Mouse (Mus musculus) erythroblast, embryonic 14.5 days (primary cell): ENCODE data around the gene Ttyh1. TPM values are rescaled to one million over a fixed set of nuclear protein-coding genes. Genes with fewer than 3 reads are reported as not detected.

Experiments used
- H3K27me3 ChIP-seq: 2 replicates; pipeline ENCODE4 v1.6.1; 2012; ENCODE audit warnings: inconsistent platforms; ENCODE audit not compliant: control insufficient read depth
- H3K36me3 ChIP-seq: 2 replicates; pipeline ENCODE4 v1.6.1; 2012; ENCODE audit warnings: mild to moderate bottlenecking, inconsistent platforms; ENCODE audit not compliant: control insufficient read depth
- H3K4me1 ChIP-seq: 2 replicates; pipeline ENCODE4 v1.6.1; 2012; ENCODE audit warnings: inconsistent platforms; ENCODE audit not compliant: control insufficient read depth
- H3K4me3 ChIP-seq: replicated peaks from 2 replicates; pipeline ENCODE3; 2012; ENCODE audit warnings: moderate library complexity, mild to moderate bottlenecking, inconsistent platforms
- H3K9me3 ChIP-seq: 2 replicates; pipeline ENCODE4 v1.6.1; 2012; ENCODE audit warnings: low read length, inconsistent platforms, mixed read lengths; ENCODE audit not compliant: control insufficient read depth
- GATA1 ChIP-seq: IDR thresholded peaks from 2 replicates; pipeline ENCODE4 v1.6.1; 2012; ENCODE audit warnings: low read length, inconsistent platforms, mixed read lengths
- TAL1 ChIP-seq: IDR thresholded peaks from 3 replicates; pipeline ENCODE4 v1.6.1; 2012; ENCODE audit warnings: low read length, inconsistent platforms, mixed read lengths
- polyA plus RNA-seq: library from polyadenylated mRNA; stranded (reverse); fragments of >175 nt; gene quantifications from 2 replicates; pipeline ENCODE4 v1.2.3, GENCODE M21; 2012

Gene Ttyh1
- polyA plus RNA-seq, 1 experiment: not detected

DNA sequence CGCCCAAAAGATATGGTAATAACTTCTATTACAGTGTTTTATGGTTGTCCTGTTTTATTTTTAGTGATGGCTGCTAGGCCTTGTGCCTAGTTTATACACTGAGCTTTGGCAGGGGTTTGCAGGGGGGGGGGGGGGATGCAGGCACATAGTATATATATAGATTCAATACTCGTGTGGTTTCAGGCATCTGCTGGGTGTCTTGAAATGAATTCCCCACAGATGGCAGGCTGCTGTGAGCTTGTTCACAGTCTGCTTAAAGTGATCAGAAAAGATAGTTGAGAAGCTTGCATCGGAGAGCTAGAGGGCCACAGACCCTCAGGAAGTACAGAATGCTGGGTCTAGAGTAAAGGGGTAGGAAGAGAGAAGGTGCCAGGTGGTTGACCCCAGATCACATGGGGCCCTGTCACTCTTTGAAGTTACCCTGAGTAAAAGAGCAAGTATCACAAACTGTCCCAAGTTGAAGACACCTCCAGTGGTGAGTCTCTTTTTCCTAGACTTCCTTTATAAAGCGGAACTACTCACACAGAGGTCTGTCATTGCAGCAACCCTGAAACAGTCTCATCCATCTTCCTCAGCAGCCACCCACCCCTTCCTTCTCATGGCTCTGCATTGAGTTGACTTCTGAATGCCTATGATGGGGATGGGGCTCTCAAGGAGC is 31.8 kb upstream of the Ttyh1 start:
- H3K9me3 ChIP-seq: no peaks in the 10 kb centered on the region
- no peaks in the 10 kb centered on the region for H3K27me3 ChIP-seq
- no peaks in the 10 kb centered on the region for H3K36me3 ChIP-seq
- TF ChIP-seq TAL1 (no peak), GATA1 (no peak)
- H3K4me3 ChIP-seq: no peak overlapping the region
- H3K4me1 ChIP-seq: peaks cover 14% of the 10 kb centered on the region

DNA sequence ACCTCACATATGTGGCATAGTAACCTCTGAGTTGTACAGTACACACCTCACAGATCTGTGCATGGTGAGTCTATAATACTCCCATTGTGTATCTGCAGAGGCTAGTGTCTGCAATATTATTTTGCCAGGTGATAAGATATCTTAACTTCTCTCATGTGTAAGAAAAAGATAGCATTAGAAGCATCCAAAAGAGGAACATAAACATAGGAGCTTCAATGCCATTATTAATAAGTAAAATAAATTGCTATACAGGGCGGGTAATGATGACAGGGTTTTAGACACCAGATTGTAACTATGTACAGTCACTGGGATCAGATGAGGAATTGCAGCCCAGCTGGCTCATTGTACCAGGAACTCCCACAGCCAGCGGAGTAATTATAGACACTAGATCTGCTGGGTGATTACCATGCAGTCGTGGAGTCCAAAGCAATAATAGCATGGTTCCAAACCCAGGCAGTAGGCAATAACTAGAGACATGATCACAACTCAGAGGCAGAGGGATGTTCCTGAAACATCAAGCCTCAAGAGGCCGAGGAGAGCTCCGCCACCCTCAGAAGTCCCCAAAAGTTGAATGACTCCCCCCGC is 31.2 kb upstream of the Ttyh1 start:
- H3K36me3 ChIP-seq: no peaks in the 10 kb centered on the region
- no peak overlapping the region for H3K4me3 ChIP-seq
- H3K4me1 ChIP-seq: peaks cover 14% of the 10 kb centered on the region
- no peaks in the 10 kb centered on the region for H3K27me3 ChIP-seq
- TF ChIP-seq GATA1 (no peak), TAL1 (no peak)
- no peaks in the 10 kb centered on the region for H3K9me3 ChIP-seq

DNA sequence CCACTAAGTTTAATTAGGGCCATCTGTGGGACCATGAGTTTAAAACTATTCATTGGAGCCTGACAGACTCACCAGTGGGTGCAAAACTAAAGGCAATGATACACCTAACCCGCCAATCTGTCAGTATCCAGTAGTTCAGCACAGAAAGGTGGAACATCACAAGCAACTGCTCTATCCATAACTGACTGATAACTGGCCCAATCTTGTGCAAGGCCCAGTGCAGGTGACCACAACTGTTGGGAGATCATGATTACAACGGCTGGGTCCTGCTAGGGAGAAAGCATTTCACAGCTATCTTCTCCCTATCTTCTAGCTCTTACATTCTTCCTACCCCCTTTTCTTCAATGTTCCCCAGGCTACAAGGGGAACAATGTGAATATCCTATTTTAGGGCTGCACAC is 30.5 kb upstream of the Ttyh1 start:
- H3K27me3 ChIP-seq: no peaks in the 10 kb centered on the region
- H3K9me3 ChIP-seq: no peaks in the 10 kb centered on the region
- peaks cover 14% of the 10 kb centered on the region for H3K4me1 ChIP-seq
- TF ChIP-seq TAL1 (no peak), GATA1 (no peak)
- H3K36me3 ChIP-seq: no peaks in the 10 kb centered on the region
- H3K4me3 ChIP-seq: no peak overlapping the region

DNA sequence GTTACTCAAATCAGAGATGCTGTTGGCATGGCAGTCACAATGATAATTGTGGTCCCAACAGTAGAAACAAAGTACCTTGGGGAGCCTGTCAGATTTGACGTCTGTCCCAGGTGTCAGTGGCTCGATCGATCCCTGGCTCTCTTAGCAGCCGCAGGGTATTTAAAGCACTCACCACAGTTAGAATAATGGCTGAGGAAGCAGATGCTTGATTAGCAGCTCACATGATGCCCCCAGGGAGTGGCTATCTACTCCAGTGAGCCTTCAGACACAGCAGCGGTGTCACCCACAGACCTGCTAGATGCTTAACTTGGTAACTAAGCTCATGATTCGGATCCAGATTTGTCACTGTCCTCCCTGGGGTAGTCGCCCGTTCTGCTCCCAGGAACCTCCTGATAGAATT is 28.0 kb upstream of the Ttyh1 start:
- Histone ChIP-seq H3K4me3 (no peak overlapping the region), H3K4me1 (peaks cover 14% of the 10 kb centered on the region), H3K36me3 (no peaks in the 10 kb centered on the region), H3K27me3 (no peaks in the 10 kb centered on the region), H3K9me3 (no peaks in the 10 kb centered on the region)
- TF ChIP-seq GATA1: no peak

DNA sequence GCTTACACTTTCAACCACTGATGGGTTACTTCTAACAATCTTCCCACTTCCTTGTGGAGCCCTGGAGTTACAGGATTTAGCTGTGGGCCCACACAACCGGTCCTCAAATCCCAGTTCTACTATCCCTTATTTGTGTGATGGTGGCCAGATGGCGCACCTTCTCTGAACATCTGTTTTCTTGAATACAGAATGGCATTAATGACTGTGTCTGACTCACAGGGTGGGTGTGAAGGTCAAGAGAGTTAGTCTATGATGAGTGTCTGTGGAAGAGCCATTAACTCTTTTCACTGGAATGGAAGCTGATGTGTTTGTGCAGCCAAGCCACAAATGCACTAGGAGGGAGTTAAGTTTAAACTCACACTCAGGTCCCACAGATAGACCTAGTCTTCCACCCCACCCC is 20.9 kb upstream of the Ttyh1 start:
- Histone ChIP-seq H3K36me3 (no peaks in the 10 kb centered on the region), H3K27me3 (no peaks in the 10 kb centered on the region)

DNA sequence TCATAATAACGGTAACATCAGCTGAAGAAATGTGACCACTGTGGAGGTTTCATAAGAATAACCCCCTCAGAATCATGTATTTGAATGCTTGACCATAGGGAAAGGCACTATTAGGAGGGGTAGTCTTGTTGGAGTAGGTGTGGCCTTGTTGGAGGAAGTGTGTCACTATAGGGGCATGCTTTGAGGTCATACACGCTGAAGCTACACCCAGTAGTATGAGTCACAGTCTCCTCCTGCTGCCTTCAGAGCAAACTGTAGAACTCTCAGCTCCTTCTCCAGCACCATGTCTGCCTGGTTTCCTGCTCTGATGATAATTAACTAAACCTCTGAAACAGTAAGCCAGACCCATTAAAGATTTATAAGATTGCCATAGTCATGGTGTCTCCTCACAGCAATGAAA is 20.4 kb upstream of the Ttyh1 start:
- no peaks in the 10 kb centered on the region for H3K9me3 ChIP-seq
- H3K27me3 ChIP-seq: no peaks in the 10 kb centered on the region
- no peak for TF ChIP-seq TAL1
- no peak for TF ChIP-seq GATA1
- no peaks in the 10 kb centered on the region for H3K36me3 ChIP-seq
- H3K4me3 ChIP-seq: no peak overlapping the region
- H3K4me1 ChIP-seq: no peaks in the 10 kb centered on the region

More for the DNA sequence above, 20.9 kb upstream of the Ttyh1 start:
- Histone ChIP-seq H3K4me3 (no peak overlapping the region), H3K4me1 (no peaks in the 10 kb centered on the region), H3K9me3 (no peaks in the 10 kb centered on the region)
- no peak for TF ChIP-seq TAL1
- TF ChIP-seq GATA1: no peak

DNA sequence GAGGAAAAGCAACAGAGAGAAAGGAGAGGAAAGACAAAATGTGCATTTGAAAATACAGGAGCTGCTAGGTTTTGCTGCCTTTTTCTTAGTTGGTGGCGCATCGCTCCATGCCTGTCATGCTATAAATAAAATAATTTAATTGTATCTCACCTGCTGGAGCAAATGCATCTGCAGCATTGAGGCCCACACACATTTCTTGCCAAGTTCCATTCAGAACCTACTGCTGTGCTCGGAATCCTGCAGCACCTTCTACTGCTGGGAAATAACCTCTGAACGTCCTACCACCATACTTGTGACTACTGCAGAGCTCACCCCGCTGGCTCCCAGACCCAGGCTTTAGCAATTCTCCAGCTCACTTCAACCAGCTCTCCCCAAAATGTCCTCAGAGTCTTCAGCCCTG is 18.1 kb upstream of the Ttyh1 start:
- TF ChIP-seq GATA1 (no peak), TAL1 (no peak)
- H3K27me3 ChIP-seq: no peaks in the 10 kb centered on the region
- no peak overlapping the region for H3K4me3 ChIP-seq
- no peaks in the 10 kb centered on the region for H3K36me3 ChIP-seq
- no peaks in the 10 kb centered on the region for H3K4me1 ChIP-seq
- H3K9me3 ChIP-seq: no peaks in the 10 kb centered on the region

DNA sequence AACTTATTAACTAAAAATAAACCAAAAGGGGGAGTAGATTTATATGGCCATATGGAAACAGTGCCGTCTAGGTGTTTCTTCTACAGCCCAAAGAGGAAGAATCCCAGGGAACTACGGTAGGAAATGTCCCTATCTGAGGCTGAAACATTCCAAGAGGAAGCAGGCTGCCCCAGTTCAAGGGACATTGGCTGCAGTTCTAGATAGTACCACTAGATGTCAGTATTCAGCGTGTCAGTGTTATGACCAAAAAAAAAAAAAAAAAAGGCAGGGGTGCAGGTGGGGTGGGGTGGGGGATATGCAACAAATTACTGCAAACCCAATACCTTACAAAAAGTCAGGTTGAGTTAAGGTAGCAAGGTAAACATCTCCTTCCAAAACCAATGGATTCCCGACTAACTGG is 15.8 kb upstream of the Ttyh1 start:
- Histone ChIP-seq H3K9me3 (no peaks in the 10 kb centered on the region), H3K4me3 (no peak overlapping the region), H3K36me3 (no peaks in the 10 kb centered on the region), H3K4me1 (no peaks in the 10 kb centered on the region), H3K27me3 (no peaks in the 10 kb centered on the region)
- no peak for TF ChIP-seq TAL1
- TF ChIP-seq GATA1: no peak

DNA sequence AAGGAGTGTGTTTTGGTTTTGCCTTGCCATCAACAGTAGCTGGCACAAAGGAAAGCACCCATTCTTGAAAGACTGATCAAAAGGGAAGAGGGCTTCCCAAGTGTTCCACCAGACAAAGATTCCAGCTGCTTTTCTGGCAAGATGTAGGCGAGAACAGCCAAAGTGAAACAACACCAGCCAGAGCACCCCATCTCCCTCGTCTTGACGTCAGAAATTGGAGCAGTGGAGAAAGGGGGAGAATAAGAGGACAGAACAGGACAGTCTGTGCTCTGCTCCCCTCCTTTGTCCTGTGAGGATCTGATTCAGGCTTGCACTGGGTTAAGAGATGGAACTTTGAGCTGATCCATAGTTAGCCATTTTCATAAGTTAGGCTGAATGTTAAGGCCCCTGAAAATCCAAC is 7.4 kb upstream of the Ttyh1 start:
- no peaks in the 10 kb centered on the region for H3K27me3 ChIP-seq
- no peak for TF ChIP-seq GATA1
- no peak for TF ChIP-seq TAL1
- H3K36me3 ChIP-seq: no peaks in the 10 kb centered on the region
- H3K4me1 ChIP-seq: no peaks in the 10 kb centered on the region
- no peaks in the 10 kb centered on the region for H3K9me3 ChIP-seq
- H3K4me3 ChIP-seq: no peak overlapping the region
